Mouse (Mus musculus) limb, embryonic 11.5 days (tissue): ENCODE results near the gene Nudt21. TPM values are rescaled to one million over a fixed set of nuclear protein-coding genes. Genes with fewer than 3 reads are reported as not detected.
A peak's percentile ranks its signal among the peaks of the same experiment; 100 is the strongest.

Source experiments
- ATAC-seq: fragments of 200-750 bp; cut with Nextera tagmentation; 2 replicates; pipeline ENCODE4 v1.8.0; 2017; ENCODE audit warnings: low read depth; ENCODE audit not compliant: insufficient number of reproducible peaks, low FRiP score, low TSS enrichment
- DNase-seq: peaks from one replicate; pipeline ENCODE4 v3.0.0-alpha.2; 2015; ENCODE audit warnings: low spot score
- H3K27ac ChIP-seq: fragments of 300-500 bp; sonication (generic); replicated peaks from 2 replicates; pipeline ENCODE4 v1.5.1; 2014; ENCODE audit warnings: low read depth, mild to moderate bottlenecking, low read length
- H3K27me3 ChIP-seq: fragments of 300-500 bp; sonication (generic); 2 replicates; pipeline ENCODE4 v1.6.1; 2014; ENCODE audit warnings: mild to moderate bottlenecking, low read length, mixed read lengths; ENCODE audit not compliant: control insufficient read depth, insufficient read depth
- H3K36me3 ChIP-seq: fragments of 300-500 bp; sonication (generic); 2 replicates; pipeline ENCODE4 v1.6.1; 2014; ENCODE audit warnings: mild to moderate bottlenecking, low read length, moderate library complexity, mixed read lengths; ENCODE audit not compliant: control insufficient read depth, insufficient read depth
- H3K4me1 ChIP-seq: fragments of 300-500 bp; sonication (generic); 2 replicates; pipeline ENCODE4 v1.6.1; 2014; ENCODE audit warnings: low read length, mixed read lengths; ENCODE audit not compliant: control insufficient read depth, insufficient read depth
- H3K4me2 ChIP-seq: fragments of 300-500 bp; sonication (generic); 2 replicates; pipeline ENCODE4 v1.6.1; 2014; ENCODE audit warnings: low read depth, mild to moderate bottlenecking, moderate library complexity; ENCODE audit not compliant: severe bottlenecking
- H3K4me3 ChIP-seq: fragments of 300-500 bp; sonication (generic); 2 replicates; pipeline ENCODE4 v1.5.1; 2014; ENCODE audit warnings: low read depth, low read length
- H3K9ac ChIP-seq: fragments of 300-500 bp; sonication (generic); 2 replicates; pipeline ENCODE4 v1.6.1; 2014; ENCODE audit warnings: mild to moderate bottlenecking, low read length
- H3K9me3 ChIP-seq: fragments of 300-500 bp; sonication (generic); 2 replicates; pipeline ENCODE4 v1.6.1; 2016; ENCODE audit warnings: low read length; ENCODE audit not compliant: control insufficient read depth
- WGBS: fragments of 180-500 bp; shearing (Covaris S2); extraction: QIAGEN DNeasy Blood & Tissue Kit; methylation state at CpG from one replicate; pipeline ENCODE4 v1.1.7; 2014; 5-methylcytosine and 5-hydroxymethylcytosine counted together
- polyA plus RNA-seq: library from polyadenylated mRNA; unstranded; fragments of >200 nt; fragmentation: Nextera tagmentation; extraction: Ambion mirVana; gene quantifications from 2 replicates; pipeline ENCODE4 v1.2.1, GENCODE M21; 2014

Gene Nudt21
- polyA plus RNA-seq, 1 experiment from 2014 or later: 154 TPM

DNA sequence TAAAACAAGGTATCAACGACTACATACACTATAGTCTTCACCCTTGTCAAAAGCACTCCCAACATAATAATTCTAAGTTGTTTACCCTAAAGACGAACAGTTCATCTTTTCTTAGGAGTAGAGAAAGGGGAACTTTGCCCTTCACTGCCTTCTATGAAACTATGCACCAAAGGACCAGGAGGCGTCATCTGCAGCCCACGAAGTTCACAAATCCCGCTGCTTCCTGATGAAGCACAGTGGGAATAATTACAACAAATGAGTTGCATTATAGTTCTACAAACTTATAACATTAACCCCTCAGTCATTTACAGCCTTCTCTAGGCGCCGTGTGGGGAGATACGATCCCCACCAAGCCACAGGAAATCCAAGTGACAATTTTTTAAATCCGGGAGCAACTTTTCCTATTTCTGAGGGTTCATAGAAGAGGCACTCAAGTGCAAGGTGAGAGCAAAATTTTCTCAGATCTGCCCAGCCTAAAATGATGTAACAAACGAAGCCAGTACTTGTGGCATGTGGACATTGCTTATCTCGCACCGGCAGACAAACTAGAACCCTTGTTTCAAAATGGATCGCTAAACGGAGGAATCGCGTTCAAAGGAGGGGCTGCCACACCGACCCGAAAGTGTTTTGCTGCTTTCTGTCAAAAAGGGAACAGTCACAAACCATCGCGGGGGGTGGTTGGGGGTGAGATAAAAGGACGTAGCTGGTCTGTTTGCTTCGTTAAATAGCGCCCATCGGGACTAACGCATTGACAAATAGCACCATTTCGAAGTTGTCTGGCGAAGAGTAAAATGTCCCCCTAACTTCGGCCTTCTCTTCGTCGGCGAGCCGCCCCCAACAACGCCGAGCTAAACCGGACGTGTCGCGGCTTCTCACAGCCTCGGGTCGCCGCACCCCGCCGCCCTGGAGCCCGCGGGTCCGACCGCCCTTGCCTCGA lies 25.5 kb downstream of the Nudt21 start:
- Histone ChIP-seq H3K4me2 (peak overlapping the region; percentile 89), H3K9ac (peak overlapping the region; percentile 94), H3K4me1 (peaks cover 6% of the 10 kb centered on the region; the same call in 1 of the 2 replicates), H3K9me3 (no peaks in the 10 kb centered on the region), H3K4me3 (peak overlapping the region; percentile 89), H3K36me3 (no peaks in the 10 kb centered on the region), H3K27ac (peak overlapping the region; percentile 87; the same call in 1 of the 2 replicates), H3K27me3 (no peaks in the 10 kb centered on the region)
- no peak for DNase-seq
- whole genome bisulfite sequencing: 4% methylated on average over 48 of the region's 48 CpGs
- ATAC-seq: no peak

DNA sequence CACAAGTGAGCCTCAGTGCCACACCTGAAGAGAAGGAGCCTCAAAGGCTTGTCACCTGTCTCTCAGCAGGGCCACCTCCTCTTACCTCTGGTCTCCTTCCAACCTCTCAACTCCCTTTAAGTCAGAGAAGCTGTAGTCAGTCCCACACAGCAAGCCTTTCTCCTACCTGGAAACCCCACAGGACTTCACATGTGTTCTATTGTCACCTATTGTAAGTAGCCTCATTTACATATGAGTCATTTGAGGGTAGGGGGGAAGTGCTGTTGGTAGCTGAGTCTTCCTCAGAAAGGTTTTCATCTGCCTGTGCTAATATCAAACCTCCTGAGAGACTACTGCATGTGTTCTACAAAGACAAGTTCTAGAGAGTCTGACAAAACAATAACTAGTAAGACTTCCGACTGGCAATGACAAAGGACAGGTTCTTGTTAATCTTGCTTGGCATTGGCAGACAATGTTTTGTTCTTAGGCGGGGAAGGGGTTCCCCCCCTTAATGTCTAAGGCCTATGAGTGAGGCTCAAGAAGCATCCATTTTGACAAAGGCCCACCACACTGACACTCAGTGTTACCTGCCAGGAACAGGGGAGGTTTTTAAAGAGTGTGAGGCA lies 26.6 kb downstream of the Nudt21 start:
- Histone ChIP-seq H3K4me3 (no peak overlapping the region), H3K4me2 (no peak overlapping the region)
- WGBS: 70% methylated on average over 2 of the region's 2 CpGs

DNA sequence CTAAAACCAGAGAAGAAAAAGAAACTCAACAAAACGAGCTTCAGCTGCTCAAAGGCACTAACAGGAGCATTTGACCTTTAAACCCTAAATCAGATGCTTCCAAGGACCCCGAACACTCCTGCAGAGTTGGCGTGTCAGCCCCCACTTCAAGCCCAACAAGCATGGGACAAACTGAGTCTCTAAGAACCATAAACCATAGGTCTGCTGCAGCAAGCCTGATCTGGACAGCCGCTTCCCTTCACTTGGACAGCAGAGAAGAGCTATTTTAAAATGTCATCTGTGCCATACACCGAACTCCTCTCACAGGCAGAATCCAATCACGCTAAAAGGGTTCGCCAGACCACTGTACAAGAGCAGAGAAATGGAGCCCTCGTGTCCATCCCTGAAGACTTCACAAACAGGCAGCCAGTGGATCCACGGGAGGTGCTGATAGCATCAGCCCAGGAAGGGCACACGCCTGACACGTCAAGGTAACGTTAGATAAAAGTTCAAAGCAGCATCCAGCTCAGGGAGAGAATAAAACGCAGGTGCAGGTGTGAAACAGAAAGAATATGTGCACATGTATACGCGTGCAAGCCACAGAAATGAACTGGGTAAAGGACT lies 27.5 kb downstream of the Nudt21 start:
- Histone ChIP-seq H3K4me2 (no peak overlapping the region), H3K9ac (no peak overlapping the region), H3K9me3 (no peaks in the 10 kb centered on the region), H3K27ac (no peak overlapping the region), H3K36me3 (no peaks in the 10 kb centered on the region), H3K4me3 (no peak overlapping the region), H3K4me1 (peaks cover 6% of the 10 kb centered on the region; the same call in 1 of the 2 replicates), H3K27me3 (no peaks in the 10 kb centered on the region)
- no peak for ATAC-seq
- 68% methylated on average over 15 of the region's 15 CpGs for WGBS
- DNase-seq: no peak

More for the DNA sequence above, 26.6 kb downstream of the Nudt21 start:
- DNase-seq: no peak
- Histone ChIP-seq H3K9ac (no peak overlapping the region), H3K4me1 (peaks cover 6% of the 10 kb centered on the region; the same call in 1 of the 2 replicates), H3K36me3 (no peaks in the 10 kb centered on the region), H3K27me3 (no peaks in the 10 kb centered on the region), H3K9me3 (no peaks in the 10 kb centered on the region), H3K27ac (no peak overlapping the region)
- no peak for ATAC-seq

DNA sequence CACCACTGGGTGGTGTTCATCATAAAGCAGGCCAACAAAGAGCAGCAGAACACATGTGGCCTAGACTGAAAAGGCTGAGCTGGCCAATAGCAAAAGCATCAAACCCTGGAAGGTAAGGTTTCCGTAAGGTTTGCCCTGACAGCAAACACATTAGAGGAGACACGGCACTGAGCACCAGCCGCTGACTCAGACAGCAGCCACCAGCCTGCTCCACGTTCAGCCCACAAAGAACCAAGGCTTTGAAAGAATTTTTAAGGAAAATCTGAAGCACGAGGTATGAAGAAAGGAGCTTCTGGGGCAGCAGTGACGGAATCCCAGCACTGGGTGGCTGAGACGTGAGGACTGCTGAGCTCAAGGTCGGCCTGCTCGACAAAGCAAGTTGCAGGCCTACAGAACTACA lies 32.7 kb downstream of the Nudt21 start:
- no peak overlapping the region for H3K27ac ChIP-seq
- H3K4me3 ChIP-seq: no peak overlapping the region
- no peak for ATAC-seq
- H3K4me2 ChIP-seq: no peak overlapping the region
- 0 out of 2 replicates have a peak, but pooled peaks cover 2% of the 10 kb centered on the region for H3K4me1 ChIP-seq
- H3K9ac ChIP-seq: no peak overlapping the region
- H3K9me3 ChIP-seq: no peaks in the 10 kb centered on the region
- no peaks in the 10 kb centered on the region for H3K27me3 ChIP-seq
- H3K36me3 ChIP-seq: peaks cover 7% of the 10 kb centered on the region; the same call in 1 of the 2 replicates
- DNase-seq: no peak
- 92% methylated on average over 9 of the region's 9 CpGs for WGBS

DNA sequence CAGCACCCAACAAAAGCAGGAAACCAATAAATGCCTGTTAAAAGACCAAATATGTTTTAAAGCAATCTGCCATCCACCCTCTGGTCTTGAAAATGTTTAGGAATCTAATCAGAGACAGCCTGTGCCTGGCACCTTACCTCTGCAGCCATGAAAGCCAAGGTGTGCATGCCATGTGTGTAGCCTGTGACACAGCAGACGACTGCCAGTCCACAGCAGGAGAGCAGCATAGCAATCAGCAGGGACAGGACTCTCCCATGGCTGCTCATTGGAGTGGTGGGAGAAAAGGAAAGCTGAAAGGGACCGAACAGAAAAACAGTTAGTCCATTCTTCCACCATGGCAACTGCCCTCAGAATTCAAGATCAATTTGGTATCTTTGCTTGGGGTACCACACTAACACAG lies 37.9 kb downstream of the Nudt21 start:
- H3K4me3 ChIP-seq: no peak overlapping the region
- no peaks in the 10 kb centered on the region for H3K9me3 ChIP-seq
- H3K36me3 ChIP-seq: peaks cover 16% of the 10 kb centered on the region; the same call in 1 of the 2 replicates
- H3K9ac ChIP-seq: no peak overlapping the region
- WGBS: 82% methylated on average over 2 of the region's 2 CpGs
- no peaks in the 10 kb centered on the region for H3K27me3 ChIP-seq
- no peaks in the 10 kb centered on the region for H3K4me1 ChIP-seq
- no peak overlapping the region for H3K27ac ChIP-seq
- DNase-seq: no peak
- no peak for ATAC-seq
- H3K4me2 ChIP-seq: no peak overlapping the region

DNA sequence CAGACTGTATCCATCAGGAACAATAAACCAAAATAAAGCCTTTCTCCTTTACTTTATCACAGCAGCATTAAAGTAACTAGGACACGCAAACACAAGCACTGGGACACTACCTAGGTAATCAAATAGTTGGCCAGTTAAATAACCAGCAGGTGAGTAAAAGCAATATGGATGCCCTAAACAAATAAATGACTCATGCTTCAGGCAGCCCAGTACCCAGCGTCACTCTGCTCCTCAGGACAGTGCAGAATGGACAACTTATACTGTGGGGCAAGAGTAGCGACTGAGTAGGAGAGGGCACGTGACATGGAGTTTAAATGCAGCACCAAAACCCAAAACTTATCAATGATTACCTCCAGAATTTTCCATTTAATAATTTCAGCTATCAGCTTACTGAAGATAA lies 47.1 kb downstream of the Nudt21 start:
- no peak overlapping the region for H3K27ac ChIP-seq
- WGBS: 92% methylated on average over 4 of the region's 4 CpGs
- DNase-seq: no peak
- no peak overlapping the region for H3K4me2 ChIP-seq
- no peaks in the 10 kb centered on the region for H3K9me3 ChIP-seq
- no peaks in the 10 kb centered on the region for H3K4me1 ChIP-seq
- no peaks in the 10 kb centered on the region for H3K27me3 ChIP-seq
- no peak overlapping the region for H3K9ac ChIP-seq
- ATAC-seq: no peak
- no peak overlapping the region for H3K4me3 ChIP-seq
- H3K36me3 ChIP-seq: peaks cover 5% of the 10 kb centered on the region; the same call in 1 of the 2 replicates

DNA sequence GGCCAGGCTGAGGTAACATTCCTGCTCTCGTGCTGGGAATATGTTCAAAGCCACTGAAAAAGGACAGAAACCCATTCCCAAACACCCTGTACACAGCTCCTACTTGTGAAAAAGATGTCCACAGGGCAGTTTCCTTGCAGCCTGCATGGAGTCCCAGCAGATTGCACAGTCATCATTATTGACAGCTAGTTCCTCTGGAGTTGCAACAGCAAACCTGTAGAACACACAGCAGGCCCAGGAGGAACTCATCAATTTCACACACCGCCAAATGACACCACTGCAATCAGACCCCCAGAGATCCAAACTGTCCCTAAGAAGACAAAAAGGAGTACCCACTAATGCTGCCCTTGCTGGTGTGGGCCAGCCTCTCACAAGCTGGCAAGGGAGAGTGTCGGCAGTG lies 52.1 kb downstream of the Nudt21 start:
- Histone ChIP-seq H3K4me2 (no peak overlapping the region), H3K4me3 (no peak overlapping the region), H3K27me3 (no peaks in the 10 kb centered on the region), H3K4me1 (no peaks in the 10 kb centered on the region), H3K36me3 (peaks cover 11% of the 10 kb centered on the region; the same call in 1 of the 2 replicates), H3K9me3 (no peaks in the 10 kb centered on the region), H3K9ac (no peak overlapping the region), H3K27ac (no peak overlapping the region)
- DNase-seq (no peak), ATAC-seq (no peak)
- WGBS: 93% methylated on average over 3 of the region's 3 CpGs

DNA sequence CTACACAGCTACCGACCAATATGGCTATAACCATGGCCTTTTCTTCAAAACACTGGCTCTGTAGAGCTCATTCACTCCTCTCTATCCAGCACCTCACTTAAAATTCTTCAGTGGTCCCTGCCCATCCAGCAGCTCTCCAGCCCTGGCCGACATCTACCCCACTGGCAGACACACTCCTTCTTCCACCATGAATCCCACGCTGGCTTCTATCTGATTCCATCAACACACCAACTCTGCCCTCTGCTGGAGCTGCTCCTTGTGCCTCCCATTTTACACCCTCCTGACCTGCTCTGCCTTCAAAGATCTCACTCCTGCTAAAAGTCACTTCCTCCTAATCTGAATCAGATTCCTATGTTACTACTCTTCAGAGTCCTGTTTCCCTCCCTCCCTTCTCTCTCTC lies 53.0 kb downstream of the Nudt21 start:
- DNase-seq (no peak), ATAC-seq (no peak)
- Histone ChIP-seq H3K27me3 (no peaks in the 10 kb centered on the region), H3K36me3 (peaks cover 11% of the 10 kb centered on the region; the same call in 1 of the 2 replicates), H3K4me1 (no peaks in the 10 kb centered on the region), H3K27ac (no peak overlapping the region), H3K9ac (no peak overlapping the region), H3K4me3 (no peak overlapping the region), H3K4me2 (no peak overlapping the region), H3K9me3 (no peaks in the 10 kb centered on the region)
- 84% methylated on average over 3 of the region's 3 CpGs for WGBS
